Mouse (Mus musculus): ENCODE results near the gene Lrrc73.

DNA sequence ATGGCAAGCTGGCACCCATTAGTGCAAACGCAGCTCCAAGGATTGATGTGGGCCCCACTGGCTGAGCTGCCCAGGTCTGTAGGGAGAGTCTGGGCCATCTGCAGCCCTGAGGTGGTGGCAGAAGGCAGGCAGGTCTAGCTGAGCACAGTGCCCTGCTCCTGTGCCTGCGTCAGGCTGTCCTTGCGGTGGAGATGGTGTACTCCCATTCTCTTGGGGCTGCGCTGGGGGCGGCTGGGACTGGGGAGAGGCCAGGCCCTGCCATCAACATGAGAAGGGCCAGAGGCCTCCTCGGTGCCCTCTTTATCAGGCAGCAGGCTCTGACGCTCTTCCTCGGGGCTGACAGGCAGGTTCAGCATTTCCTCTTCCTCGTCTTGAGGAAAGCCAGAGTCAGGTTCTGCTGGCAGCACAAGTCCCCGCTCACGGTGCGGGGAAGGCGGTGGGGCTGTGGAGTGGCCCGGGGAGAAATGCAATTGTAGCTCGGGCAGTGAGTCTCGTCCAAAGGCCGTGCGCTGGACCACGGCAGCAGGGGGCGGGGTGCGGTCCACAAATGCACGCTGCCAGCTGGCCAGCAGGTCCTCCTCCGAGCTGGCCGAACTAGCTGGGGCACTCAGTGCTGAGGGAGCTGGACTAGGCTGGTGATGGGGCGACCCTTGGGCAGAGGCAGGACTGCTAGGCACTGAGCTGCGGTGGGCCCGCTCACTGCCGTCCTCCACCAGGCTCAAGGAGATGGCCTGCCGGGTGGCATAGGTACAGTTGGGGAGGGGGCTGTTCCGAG, 5.1 kb downstream of the Lrrc73 start:
- TF ChIP-seq CTCF (IDR thresholded peaks at IDR 0.05; ENCODE audit: low read depth) (no peak), EP300 (IDR thresholded peaks at IDR 0.05; ENCODE audit: low read depth) (no peak)
